Mouse (Mus musculus): Measurements from ENCODE around the gene B130006D01Rik. TPM values are rescaled to one million over a fixed set of nuclear protein-coding genes. Genes with fewer than 3 reads are reported as not detected.

The B130006D01Rik gene
- polyA plus RNA-seq (2012; rRNA removed), result 0.02 and 0.05 TPM in 2 replicates

DNA sequence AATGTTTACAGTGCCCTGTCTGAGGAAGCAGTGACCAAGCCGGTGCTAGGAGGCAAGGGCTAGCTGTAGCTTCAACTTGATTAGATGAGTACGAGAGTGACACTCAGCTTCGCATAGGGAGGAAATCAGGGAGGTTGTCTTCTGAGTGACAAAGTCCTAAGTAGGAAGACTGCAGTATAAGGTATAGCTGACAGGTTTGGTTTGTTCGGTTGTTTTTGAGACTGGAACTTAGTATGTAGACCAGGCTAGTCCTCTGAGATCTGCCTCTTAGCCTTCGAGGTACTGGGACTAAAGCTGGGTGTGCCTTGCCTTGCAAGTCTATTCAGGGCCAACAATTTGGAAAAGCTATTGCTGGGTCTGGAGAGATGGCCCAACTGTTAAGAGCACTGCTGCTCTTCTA, at the start of gene B130006D01Rik:
Gene B130006D01Rik, plus strand, starts transcription at position 301 of the 400 bp plus-strand sequence.
- WGBS, result 81% methylated on average over 5 of the region's 5 CpGs
- no peak for DNase-seq (ENCODE audit: low read depth, low spot score)

DNA sequence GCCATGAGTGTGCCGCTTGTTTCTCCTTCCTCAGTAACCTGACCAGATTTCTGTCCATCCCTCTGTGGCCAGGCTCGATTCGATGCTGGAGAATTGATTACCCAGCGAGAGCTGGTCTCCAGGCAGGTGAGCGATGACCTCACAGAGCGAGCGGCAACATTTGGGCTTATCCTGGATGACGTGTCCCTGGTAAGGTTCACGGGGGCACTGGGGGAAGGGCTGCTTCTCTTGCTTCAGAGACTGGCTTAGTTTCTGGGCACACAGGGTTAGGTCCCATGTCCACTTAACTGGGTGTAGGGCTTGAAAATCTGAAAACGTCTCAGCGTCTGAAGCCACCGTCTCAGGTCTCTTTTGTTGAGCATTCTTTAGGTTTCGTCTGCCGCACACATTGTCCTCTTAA, 47.9 kb upstream of the B130006D01Rik start:
- WGBS, result 93% methylated on average over 14 of the region's 14 CpGs
- no peak for DNase-seq (ENCODE audit: low read depth, low spot score)

DNA sequence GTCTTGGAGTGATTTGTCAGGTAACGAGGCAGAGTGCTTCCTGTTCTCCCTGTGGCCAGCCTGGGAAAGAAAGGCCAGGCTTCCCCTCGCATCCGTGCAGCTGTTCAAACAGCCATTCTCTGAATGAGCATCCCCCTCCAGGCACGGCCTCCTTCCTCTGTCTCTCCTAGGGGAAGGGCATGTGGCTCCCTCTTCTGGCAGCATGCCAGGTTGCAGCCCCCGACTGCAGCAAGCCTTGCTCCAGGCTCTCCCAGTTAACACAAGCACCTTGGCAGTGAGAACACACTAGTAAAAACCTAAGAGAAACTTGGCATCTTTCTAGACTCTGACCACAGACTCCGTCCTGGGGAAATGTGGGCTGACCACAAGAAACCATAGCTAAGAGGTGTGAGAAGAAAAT, 47.1 kb upstream of the B130006D01Rik start:
- no peak for DNase-seq (ENCODE audit: low read depth, low spot score)
- 51% methylated on average over 6 of the region's 6 CpGs for WGBS

DNA sequence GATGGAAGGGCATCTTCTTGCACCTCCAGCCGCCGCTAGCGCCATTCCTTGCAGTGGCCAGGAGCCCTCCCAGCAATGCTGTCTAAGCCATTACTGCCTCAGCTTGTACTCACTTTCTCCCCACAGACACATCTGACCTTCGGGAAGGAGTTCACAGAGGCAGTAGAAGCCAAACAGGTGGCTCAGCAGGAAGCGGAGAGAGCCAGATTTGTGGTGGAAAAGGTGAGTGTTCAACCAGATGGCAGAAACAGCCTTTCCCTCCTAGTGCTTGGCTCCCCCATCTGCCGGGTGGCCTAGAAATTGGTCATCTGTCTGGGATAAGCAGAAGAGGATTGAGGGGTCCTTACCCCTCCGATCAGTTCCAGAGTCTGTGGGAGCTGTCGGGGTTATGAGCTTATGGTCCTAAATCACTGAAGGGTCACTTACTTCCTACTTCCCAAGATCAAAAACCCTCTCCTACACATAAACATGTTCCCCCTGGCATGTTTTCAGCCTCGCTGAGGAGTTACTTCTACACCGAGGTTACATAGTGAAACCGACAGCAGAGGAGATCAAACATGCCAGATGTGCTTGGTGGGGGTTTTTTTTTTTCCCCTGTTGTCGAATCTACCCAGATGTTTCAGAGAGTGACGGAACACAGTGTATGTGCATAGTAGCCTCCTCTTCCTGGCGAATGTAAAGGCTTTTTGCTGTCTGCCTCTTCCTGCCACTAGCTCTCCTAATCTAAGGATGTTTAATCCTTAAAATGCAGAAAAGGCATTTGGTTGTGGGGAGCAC, 45.3 kb upstream of the B130006D01Rik start:
- WGBS, result 87% methylated on average over 14 of the region's 14 CpGs
- no peak for DNase-seq (ENCODE audit: low read depth, low spot score)

DNA sequence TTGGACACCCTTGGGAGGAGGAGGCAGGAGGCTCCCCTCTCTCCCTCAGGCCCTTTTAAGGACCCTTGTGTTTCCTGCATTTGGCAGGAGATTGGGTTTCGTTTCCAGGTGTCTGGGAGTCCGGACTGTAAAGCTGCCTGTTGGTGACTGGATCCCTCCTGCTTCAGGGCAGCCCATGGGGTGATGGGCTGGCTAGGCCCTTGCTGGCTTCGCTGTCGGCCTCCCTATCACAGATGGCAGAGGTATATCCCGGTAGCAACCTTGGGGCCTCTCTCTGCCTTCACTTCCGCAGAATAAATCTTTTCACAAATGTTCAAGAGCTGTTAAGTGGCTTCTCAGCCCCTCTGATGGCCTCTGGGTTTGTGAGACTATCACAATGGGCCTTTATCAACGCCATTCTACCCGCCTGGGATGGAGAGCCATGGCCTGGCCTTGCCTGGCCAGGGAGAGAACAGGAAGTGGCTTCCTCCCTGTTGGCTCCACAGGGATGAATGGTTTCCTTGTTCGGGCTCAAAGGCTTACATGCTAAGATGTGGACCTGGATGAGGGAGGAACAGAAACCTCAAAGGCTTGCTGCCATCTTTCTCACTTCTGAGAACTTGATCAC, 41.3 kb upstream of the B130006D01Rik start:
- no peak for DNase-seq (ENCODE audit: low read depth, low spot score)
- WGBS, result 80% methylated on average over 9 of the region's 9 CpGs

DNA sequence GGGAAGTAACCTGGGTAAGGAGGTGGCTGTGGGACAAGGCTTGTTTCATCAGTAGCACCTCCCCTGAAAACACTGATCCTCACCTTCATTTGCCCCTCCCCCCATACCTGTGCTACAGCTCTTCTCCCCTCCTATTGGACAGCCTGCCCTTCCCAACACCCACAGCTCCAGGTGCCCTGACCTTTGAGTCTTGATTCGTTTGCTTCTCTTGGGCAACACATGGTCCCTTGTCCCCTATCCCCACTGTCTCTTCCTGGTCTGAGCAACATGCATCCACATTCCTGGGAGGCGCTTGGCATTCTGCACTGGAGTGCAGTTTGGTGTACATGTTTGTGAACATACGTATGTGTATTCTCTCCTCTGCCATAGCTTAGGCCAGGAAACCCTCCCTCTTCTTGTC, 40.4 kb upstream of the B130006D01Rik start:
- no peak for DNase-seq (ENCODE audit: low read depth, low spot score)
- WGBS, result 65% methylated on average over 3 of the region's 3 CpGs

DNA sequence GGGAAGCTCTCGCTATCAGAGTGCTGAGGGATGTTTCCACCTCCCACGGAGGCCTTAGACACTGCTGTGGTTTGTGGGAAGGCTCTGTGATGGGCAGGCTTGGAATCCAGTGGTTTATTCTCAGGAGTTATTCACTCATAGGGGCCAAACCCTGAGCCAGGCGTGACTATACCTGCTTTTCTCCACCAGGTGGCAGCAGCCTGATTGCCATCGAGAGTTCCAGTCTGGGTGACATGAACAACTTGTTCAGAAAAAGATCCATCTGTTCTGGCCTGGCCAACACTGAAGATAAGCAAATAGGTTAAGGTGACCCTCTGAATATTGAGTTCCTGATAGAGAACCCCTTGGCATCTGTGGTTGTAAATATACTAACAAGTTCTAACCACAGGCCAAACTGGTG, 37.4 kb upstream of the B130006D01Rik start:
- WGBS, result 5% methylated on average over 4 of the region's 4 CpGs

DNA sequence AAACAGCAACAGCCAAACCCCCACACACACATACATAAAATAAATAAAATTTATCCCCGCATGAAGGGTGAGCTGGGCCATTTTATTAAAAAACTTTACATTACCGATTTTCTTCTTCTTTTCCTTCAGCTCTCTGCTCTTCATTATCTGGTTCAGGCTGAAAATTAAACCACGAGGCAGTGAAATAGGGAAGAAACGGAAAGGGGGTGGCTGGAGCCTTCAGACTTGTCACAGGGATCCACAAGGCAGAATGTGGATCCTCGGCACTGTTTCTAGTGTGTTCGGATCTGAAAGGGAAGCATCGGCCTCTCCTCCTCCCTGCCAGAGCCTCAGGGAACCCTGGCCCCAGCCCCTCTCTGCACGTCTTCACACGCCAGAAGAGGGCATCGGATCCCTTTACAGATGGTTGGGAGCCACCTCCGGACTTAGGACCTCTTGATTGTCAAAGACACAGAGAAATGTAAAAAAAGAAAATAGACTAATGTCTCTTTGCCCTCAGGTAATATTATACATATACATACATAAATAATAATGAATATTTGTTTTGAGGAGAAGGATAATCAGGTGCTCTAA, 36.2 kb upstream of the B130006D01Rik start:
- no peak for DNase-seq (ENCODE audit: low read depth, low spot score)
- 68% methylated on average over 11 of the region's 11 CpGs for WGBS

More for the DNA sequence above, 37.4 kb upstream of the B130006D01Rik start:
- peak; percentile 51 for DNase-seq (ENCODE audit: low read depth, low spot score)

DNA sequence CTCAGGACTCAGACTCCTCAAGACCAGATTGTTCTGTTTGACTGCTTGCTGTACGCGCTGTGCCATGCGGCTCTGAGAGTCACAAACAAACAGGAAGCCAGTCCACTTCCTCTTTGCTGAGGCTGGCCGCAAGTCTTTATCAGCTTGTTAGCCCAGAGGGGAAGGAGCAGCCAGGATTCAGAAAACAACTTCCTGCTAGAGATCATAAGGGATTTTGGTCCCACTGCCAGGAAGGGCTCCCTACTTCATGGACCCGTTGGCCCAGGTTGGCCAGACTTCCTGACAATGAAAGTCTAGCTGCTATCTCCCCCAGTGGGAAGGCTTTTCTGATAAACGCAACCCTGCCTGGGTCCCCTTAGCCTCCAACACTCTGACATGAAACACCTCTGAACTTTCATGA, 34.9 kb upstream of the B130006D01Rik start:
- no peak for DNase-seq (ENCODE audit: low read depth, low spot score)
- 22% methylated on average over 6 of the region's 6 CpGs for WGBS

DNA sequence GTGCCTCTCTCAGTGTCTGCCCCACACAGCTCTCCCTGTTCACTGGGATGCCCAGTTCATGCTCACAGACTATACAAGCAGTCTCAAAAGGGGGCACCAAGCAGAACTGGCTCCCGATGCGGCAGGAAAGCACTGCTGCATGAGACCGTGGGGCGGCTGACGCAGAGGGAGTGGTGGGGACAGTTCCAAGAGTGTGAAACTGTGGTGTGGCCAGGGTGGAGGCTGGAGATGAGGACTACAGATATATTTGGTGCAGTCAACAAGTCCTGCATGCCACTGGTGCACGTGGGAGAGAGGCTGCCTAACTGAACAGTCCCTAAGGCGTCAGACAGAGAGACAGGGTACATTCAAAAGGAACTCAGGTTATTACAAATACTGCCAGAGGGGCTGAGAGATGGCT, 34.4 kb upstream of the B130006D01Rik start:
- WGBS, result 55% methylated on average over 7 of the region's 7 CpGs
- DNase-seq (ENCODE audit: low read depth, low spot score), result no peak

DNA sequence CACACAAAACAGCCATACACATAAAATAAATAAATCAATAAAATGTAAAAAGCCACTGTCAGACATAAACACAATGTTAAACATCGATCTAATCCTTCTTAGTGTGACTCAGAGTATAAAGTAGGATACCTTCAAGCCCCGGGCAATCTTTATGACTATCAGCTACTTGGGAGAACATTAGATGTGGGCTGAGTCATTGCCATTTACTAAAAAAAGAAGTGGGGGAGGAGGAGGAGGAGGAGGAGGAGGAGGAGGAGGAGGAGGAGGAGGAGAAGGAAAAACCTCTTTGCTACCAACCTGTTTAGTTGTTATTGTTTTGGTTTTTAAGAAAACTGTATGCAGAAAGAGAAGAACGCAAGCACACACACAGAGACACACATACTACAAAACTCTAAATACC, 33.8 kb upstream of the B130006D01Rik start:
- WGBS, result 42% methylated on average over 3 of the region's 3 CpGs

DNA sequence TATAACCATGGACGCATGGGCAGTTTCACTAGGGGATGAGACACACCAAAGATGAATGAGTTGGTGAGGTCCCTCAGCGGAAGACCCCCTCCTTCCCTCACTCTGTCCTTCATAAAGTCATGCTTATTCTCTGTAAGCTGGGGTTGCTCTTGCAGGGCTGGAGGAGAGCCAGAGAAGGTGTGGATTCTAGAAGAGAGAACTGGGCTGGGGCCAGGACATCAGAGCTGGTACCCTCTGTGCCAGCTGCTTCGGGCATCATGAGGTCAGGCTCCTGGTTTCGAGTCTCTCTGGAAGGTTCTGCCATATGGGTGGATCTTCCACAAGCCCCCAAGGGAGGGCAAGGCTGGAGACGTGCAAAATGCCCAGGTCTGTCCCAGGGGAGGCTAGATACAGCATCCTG, 24.8 kb upstream of the B130006D01Rik start:
- WGBS, result 38% methylated on average over 5 of the region's 5 CpGs

More for the DNA sequence above, 33.8 kb upstream of the B130006D01Rik start:
- no peak for DNase-seq (ENCODE audit: low read depth, low spot score)

DNA sequence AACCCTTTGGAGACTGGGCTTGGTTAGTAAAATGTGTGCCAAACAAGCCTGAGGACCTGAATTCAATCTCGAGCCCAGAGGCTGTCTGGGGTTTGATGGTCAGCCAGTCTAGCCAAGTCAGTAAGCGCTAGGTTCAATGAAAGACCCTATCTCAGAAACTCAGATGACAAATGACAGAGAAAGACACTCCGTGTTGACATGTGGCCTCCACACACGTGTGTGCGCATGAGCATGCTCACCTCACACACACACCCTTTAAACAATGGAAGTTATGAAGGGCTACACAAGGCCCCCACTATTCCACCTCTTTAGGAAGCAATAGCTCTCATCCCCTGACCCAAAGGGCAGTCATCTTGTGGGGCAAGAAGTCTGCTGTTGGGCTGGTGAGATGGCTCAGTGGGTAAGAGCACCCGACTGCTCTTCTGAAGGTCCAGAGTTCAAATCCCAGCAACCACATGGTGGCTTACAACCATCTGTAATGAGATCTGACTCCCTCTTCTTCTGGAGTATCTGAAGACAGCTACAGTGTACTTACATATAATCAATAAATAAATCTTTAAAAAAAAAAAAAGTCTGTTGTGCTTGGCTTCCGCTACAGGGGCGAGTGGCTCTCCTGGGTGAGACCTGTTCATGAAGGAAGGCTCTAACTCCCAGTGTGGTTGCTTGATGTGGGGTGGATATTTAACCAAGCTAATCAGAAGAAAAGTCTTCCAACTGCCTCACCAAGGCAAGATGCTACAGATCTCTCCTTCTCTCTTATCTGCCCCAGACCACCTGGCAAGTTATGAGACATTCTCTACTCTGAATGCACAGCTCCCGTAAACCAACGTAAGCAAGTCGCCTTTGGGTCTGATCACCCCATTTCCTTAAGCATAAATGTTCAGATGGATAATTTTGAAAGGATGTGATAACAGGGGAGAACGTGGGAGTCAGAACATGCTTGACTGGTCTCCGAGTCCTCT, 22.3 kb upstream of the B130006D01Rik start:
- WGBS, result 90% methylated on average over 13 of the region's 13 CpGs
- no peak for DNase-seq (ENCODE audit: low read depth, low spot score)

More for the DNA sequence above, 24.8 kb upstream of the B130006D01Rik start:
- DNase-seq (ENCODE audit: low read depth, low spot score), result no peak

DNA sequence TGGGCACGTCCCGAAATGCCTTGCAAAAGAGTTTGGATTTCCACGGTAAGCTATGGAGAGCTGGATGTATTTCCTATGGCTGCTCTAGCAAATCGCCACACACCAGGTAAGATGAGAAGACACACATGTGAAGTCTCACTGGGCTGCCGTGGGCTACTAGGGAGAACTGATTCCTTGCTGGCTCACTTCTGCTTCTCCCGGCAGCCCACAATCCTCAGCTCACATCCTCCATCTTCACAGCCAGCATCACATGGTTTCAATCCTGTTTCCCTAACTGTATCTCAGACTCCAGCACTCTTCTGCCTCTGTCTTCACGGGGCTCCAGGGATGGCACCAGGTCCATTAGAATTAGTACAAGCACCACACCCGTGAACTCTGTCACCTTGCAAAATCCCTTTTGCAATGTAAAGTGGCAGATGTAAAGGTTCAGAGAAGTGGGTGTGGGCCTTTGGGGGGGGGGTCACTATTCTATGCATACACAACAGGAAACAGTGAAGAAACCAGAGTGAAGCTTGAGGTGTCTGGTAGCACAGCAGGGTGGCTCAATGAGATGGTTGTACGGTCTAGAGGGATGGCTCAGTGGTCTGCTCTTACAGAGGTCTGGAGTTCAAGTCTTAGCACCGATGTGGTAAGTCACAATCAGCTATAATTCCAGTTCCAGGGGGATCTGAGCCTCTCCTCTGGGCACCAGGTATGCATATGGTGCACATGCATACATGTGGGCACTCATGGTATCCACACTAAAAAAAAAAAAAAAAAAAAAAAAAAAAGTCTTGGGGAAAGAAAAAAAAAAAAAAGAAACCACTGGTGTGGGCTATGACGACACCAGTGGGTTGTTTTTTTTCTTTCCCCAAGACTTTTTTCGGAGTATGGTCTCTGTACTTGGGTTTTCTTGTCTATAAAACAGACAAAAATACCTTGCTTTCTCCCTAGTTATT, 19.1 kb upstream of the B130006D01Rik start:
- DNase-seq (ENCODE audit: low read depth, low spot score), result no peak
- WGBS, result 87% methylated on average over 12 of the region's 12 CpGs

DNA sequence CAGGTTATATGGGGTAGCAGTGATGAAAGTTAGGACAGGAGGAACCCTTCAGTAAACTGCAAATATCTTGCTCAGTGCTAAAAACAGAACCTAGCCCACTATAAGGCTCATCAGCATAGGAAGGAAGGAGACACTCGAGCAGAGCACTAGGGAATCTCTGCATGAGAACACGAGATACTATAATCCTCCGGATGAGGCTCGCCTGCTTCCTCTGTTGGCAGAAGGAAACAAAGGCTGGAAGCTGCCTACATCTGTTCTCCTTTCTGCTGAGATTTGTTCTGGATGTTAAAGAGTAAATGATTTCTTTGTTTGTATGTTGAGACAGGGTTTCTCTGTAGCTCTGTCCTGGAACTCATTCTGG, 18.4 kb upstream of the B130006D01Rik start:
- WGBS, result 76% methylated on average over 4 of the region's 4 CpGs

DNA sequence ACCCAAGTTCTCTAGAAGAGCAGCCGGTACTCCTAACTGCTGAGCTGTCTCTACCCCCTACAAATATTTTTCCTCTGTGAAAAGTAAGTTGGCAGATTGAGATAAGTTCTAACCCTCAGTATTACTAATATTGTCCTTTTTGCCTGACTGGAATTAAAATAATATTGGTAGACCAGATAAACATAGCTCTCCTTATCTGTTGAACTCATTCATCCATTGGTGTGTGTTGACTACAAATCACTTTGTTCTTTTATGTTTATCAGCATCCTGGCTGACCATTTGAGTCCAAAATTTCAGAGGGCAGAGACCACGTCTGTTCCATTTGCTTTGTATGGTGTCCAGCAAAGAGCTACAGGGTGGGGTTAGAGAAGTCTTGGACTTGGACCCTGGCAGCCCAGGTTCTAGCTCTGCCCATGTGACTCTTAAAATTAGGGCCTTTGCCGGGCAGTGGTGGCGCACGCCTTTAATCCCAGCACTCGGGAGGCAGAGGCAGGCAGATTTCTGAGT, 13.8 kb upstream of the B130006D01Rik start:
- WGBS, result 76% methylated on average over 6 of the region's 6 CpGs
- DNase-seq (ENCODE audit: low read depth, low spot score), result no peak

More for the DNA sequence above, 18.4 kb upstream of the B130006D01Rik start:
- DNase-seq (ENCODE audit: low read depth, low spot score), result no peak

DNA sequence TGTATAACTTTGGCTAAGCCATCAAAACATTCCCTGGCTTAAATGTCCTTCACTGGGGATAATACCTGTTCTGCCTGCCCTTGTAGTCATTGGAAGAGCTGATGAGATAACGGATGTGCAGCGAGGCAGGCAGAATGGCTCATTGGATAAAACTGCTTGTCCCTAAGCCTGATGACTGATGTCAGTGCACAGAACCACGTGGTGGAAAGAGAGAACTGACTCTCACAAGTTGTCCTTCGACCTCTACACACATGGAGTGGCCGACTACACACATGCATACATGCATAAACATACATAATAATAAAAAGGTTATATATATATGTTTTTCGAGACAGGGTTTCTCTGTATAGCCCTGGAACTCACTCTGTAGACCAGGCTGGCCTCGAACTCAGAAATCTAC, 12.9 kb upstream of the B130006D01Rik start:
- no peak for DNase-seq (ENCODE audit: low read depth, low spot score)
- 83% methylated on average over 7 of the region's 7 CpGs for WGBS

DNA sequence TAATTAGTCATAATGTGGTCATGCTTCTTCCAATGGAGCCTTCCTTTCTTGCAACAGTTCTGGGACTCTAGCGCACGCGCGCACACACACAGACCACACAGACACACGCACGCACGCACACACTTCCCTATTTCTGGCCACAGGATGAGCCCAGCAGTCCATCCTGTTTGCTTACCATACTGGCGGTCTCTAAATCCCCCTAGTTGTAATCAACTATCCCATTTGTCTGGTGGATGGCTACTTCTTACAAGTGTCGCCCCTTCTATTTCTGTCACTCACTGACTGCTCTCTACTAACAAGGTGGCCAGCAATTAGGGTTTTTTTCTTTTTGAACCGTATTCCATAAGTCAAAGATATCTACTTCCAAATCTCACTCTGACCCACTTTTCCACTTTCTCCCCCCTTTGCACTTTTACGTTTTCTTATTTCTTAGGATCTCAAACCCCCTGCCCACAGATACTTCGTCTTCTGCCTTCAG, 11.3 kb upstream of the B130006D01Rik start:
- 9% methylated on average over 12 of the region's 12 CpGs for whole genome bisulfite sequencing
- DNase-seq (ENCODE audit: low read depth, low spot score), result no peak

All from large intestine, adult 2 months (tissue).